Mouse (Mus musculus) left cerebral cortex, adult 18-20 months (tissue): ENCODE data around the gene Lyrm7. TPM values are rescaled to one million over a fixed set of nuclear protein-coding genes. Genes with fewer than 3 reads are reported as not detected.

ENCODE experiments used
- DNase-seq, 2 experiments: peaks; one replicate each; pipeline ENCODE4 v3.0.0; 2021 to 2022; ENCODE audit warnings: low spot score in 2 of 2, mixed read lengths in 1 of 2
- total RNA-seq, 2 experiments: library from RNA; stranded (reverse); gene quantifications; 2 replicates each; pipeline ENCODE4 v1.2.3; 2021

The Lyrm7 gene
- total RNA-seq, 2 experiments from 2014 or later: 30.1 to 31.1 TPM

GRCm38 (mm10) chr11:54807669-54808068, 53.0 kb downstream of the Lyrm7 start:
- no peak for DNase-seq

DNA sequence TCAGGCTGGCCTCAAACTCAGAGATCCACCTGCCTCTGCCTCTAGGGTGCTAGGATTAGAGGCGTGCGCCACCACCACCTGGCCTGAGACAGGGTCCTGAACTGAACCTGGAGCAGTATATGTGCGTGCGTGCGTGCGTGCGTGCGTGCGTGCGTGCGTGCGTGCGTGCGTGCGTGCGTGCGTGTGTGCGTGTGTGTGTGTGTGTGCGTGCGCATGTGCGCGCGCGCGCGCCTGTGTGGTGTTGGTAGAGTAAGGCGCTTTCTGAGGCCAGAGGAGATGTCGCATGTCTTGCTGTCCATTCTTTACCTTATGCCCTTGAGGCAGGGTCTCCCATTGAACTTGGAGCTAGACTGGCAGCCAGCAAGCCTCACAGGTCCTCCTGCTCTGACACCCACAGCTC, 53.8 kb downstream of the Lyrm7 start:
- DNase-seq: no peak

GRCm38 (mm10) chr11:54805196-54805595, 55.5 kb downstream of the Lyrm7 start:
- DNase-seq: peak; percentile 90 to 91

DNA sequence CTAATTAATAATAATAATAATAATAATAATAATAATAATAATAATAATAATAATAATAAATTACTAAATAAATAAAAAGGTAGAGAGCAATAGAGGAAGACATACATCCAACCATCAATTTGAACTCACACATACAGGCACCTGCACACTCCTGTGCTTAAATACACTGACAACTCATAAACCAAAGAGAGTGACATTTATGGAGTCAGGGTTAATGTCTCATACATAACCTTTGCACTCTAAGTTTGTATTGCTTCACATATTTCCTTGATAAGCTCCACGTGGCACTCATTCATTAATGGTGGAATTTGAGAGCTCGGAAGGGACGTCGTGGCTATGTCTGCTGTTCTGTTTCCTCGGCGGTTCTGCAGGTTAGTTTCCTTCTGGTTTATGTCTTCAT, 58.1 kb downstream of the Lyrm7 start:
- no peak for DNase-seq

GRCm38 (mm10) chr11:54801791-54802558, 58.7 kb downstream of the Lyrm7 start:
- no peak for DNase-seq

DNA sequence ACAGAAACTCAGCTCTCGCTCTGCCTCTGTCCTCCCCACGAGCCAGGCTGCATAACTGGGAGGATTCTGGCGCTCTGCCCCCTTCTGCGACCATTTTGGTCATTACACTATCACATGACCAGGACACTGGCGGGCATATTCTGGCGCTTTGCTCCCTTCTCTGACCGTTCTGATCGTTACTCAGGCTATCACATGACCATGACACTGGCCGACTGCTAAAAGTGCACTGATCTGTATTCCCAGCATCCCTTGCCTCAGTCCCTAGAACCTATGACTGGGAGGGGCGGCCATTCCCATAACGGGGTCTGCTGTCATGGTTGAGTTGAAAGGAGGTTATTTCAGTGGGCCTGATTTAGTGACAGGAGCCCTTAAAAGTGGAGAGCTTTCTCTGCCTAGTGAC, 64.2 kb downstream of the Lyrm7 start:
- no peak for DNase-seq

DNA sequence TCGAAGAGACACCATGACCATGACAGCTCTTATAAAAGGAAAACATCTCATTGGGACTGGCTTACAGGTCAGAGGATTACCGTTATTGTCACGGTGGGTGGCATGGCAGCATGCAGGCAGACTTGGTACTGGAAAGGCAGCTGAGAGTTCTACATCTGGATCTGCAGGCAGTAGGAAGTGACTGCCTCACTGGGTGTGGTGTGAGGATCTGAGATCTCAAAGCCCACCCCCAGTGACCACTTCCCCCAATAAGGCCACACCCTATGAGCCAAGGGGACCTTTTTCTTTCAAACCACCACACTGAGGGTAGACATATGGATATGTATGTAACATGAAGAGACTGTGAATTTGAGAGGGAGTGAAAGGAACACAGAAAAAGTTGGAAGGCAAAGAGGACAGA, 66.0 kb downstream of the Lyrm7 start:
- DNase-seq: no peak

- DNase-seq: no peak
Observed at GRCm38 (mm10) chr11:54793173-54793572, 67.5 kb downstream of the Lyrm7 start.

- DNase-seq: no peak
Observed at GRCm38 (mm10) chr11:54791458-54791857, 69.3 kb downstream of the Lyrm7 start.

DNA sequence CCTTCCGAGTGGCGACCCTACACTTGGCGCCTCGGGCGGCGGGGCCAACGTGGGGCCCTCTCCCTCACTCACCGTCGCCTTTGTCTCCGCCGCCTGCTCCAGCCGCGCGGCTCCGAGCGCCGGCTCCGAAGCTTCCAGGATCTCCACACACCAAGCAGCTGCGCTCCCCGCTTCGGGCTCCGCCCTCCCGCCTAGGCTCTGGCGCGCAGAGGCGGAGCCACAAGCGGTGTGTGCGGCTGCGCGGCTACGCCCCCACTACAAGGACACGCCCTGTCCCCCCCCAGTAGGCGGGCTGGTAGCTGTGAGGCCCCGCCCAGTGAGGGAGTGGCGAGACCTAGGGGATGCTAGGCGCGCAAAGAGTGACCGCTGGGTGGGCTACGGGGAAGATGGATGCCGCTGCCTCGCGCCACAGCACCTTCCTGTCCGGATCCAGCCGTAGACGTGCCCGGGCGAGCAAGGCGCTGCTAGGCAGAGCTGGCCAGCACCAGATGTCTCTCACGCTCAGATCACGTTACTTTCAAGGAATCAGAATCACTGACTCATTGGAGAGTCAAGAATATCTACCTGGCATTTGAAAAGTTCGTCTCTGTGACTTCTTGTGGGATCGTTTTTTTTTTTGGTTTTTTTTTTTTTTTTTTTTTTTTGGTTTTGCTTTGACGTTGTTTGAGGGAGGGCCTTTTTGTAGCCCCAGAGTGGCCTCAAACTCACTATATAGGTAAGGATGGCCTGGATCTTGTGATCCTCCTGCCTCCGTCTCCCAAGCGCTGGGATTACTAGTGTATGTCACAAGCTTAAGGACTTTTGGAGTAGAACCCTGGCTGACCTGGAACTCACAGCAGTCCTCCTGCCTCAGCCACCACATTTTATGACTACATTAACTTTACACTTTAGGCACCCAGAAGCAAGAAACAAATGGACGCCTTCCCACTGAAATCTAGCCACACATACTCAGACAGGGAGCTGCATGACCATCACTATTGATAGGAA, 72.9 kb downstream of the Lyrm7 start, which contains the start of gene Cdc42se2:
Gene Cdc42se2 (minus strand): TSS at position 188 of the 987 bp plus-strand sequence.
- DNase-seq: peak; percentile 93 to 97

DNA sequence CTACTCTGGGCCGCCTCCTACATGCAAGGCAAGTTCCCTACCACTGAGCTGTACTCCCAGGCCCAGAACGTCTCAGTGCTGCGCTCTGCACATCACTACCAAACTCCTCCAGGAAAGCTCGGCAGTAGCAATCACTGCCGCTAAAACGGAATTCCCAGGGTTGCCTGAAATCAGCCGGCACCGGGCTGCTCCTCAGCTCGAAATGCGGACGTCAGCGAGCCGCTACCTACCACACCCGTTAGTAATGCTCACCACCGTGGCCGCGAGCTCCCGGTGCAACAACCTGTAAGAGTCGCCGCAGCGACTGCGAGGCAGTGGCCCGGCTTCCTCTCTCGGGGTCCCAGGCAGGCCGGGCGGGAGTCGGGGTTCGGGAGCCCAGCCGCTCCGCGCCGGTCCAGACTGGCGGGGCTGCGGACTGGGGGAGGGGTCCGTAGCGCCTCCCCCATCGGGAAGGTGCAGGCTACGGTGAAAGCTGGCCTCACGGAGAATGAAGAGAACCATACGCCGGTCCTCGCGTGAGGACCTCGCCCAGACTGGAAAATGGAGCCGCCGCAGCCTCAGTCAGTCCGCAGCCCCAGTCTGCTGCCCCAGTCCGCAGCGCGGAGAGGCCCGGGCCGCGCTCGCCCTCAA, 73.7 kb downstream of the Lyrm7 start:
- peak; percentile 31 to 55 for DNase-seq

GRCm38 (mm10) chr11:54785566-54785965, 75.2 kb downstream of the Lyrm7 start:
- DNase-seq: no peak

DNA sequence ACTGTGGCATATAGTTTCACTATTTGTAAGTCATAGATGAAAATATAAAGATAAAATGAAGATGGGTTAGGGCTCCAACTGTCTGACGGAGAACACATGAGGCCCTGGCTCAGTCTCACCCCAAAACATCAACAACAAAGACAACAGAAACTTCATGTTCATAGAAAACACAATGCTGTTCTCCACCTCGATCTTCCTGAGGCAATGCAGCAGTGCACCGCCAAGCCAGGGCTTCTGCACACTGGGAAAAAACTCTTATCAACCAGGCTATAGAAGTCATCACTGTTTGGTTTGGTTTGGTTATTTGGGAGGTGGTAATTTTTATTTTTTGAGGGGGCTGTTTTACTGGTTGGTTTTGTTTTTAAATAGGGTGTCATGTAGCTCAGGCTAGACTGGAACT, 76.3 kb downstream of the Lyrm7 start:
- no peak for DNase-seq

DNA sequence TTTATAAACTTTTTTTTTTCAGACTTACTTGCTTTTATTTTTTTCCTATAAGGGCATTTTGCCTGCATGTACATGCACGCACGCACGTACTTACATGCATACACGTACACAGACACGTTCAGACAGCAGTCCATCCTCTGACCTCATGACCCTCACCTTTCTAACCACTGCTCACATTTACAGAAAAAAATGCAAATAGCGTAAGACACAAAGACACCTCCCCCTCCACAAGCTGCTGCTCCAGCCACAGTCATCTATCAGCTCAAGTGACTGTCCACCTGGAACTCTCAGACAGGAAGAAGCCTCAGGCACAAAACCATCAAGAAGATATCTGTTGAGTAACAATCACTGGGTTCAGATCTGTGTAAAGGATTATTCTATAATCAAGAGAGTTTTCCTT, 78.5 kb downstream of the Lyrm7 start:
- DNase-seq: no peak

- DNase-seq: no peak
Observed at GRCm38 (mm10) chr11:54779946-54780345, 80.8 kb downstream of the Lyrm7 start.

- DNase-seq: no peak
Observed at GRCm38 (mm10) chr11:54778131-54778844, 82.4 kb downstream of the Lyrm7 start.

GRCm38 (mm10) chr11:54777387-54778130, 83.2 kb downstream of the Lyrm7 start:
- no peak for DNase-seq
